Mouse (Mus musculus) megakaryocyte, adult 5-6 weeks (primary cell): ENCODE data around the gene Olfr211. TPM values are rescaled to one million over a fixed set of nuclear protein-coding genes. Genes with fewer than 3 reads are reported as not detected.

Experiments used
- total RNA-seq, 2 experiments: library from RNA; stranded (forward) in 1 of 2; stranded (reverse) in 1 of 2; fragments of 153-499, 151-499 nt in 1 of 2; fragments of 221-1000, 200-1000 nt in 1 of 2; gene quantifications; 2 replicates each; pipeline versions ENCODE4 v1.2.3 to v1.2.4; 2015 to 2017

Olfr211 gene
- total RNA-seq, 2 experiments from 2014 or later = not detected

Other genes starting within 250 kb of the Olfr211 start
- gene Zfand4, start 224.9 kb upstream of the Olfr211 start, total RNA-seq (2015) = 23.6 and 25.9 TPM in 2 replicates
- gene Zfand4, start 224.9 kb upstream of the Olfr211 start, total RNA-seq (2017) = 12.0 and 23.0 TPM in 2 replicates
- gene March8, start 151.1 kb upstream of the Olfr211 start, total RNA-seq (2015) = 4.7 and 8.4 TPM in 2 replicates
- 15.1 and 15.2 TPM in 2 replicates for gene March8, start 151.1 kb upstream of the Olfr211 start, total RNA-seq (2017)
- gene Alox5, start 27.9 kb upstream of the Olfr211 start, total RNA-seq (2015) = 53.8 and 58.6 TPM in 2 replicates
- gene Alox5, start 27.9 kb upstream of the Olfr211 start, total RNA-seq (2017) = 55.0 and 61.5 TPM in 2 replicates
- 0.20 and 0.43 TPM in 2 replicates for gene Olfr212, start 17.4 kb downstream of the Olfr211 start, total RNA-seq (2015)
- 0.24 TPM in 1 of 2 replicates, not detected in the other for gene Olfr212, start 17.4 kb downstream of the Olfr211 start, total RNA-seq (2017)
- gene Olfr213, start 49.4 kb downstream of the Olfr211 start, total RNA-seq (2015) = not detected in 2 replicates
- gene Olfr213, start 49.4 kb downstream of the Olfr211 start, total RNA-seq (2017) = not detected in 2 replicates
- gene Gm5580, start 62.0 kb downstream of the Olfr211 start, total RNA-seq (2015) = 0.52 and 0.89 TPM in 2 replicates
- 0.15 and 0.37 TPM in 2 replicates for gene Gm5580, start 62.0 kb downstream of the Olfr211 start, total RNA-seq (2017)
- not detected in 2 replicates for gene Olfr214, start 65.1 kb downstream of the Olfr211 start, total RNA-seq (2015)
- gene Olfr214, start 65.1 kb downstream of the Olfr211 start, total RNA-seq (2017) = not detected in 2 replicates
- gene Olfr215, start 95.1 kb downstream of the Olfr211 start, total RNA-seq (2015) = not detected in 2 replicates
- not detected in 2 replicates for gene Olfr215, start 95.1 kb downstream of the Olfr211 start, total RNA-seq (2017)
- gene Zfp422, start 139.9 kb downstream of the Olfr211 start, total RNA-seq (2015) = 53.4 and 53.8 TPM in 2 replicates
- 20.6 and 20.8 TPM in 2 replicates for gene Zfp422, start 139.9 kb downstream of the Olfr211 start, total RNA-seq (2017)
- 0.36 TPM in 1 of 2 replicates, not detected in the other for gene Depp1, start 161.5 kb downstream of the Olfr211 start, total RNA-seq (2015)
- gene Depp1, start 161.5 kb downstream of the Olfr211 start, total RNA-seq (2017) = 0.18 and 0.49 TPM in 2 replicates
- gene Rassf4, start 184.9 kb downstream of the Olfr211 start, total RNA-seq (2015) = 229 and 230 TPM in 2 replicates
- 165 and 181 TPM in 2 replicates for gene Rassf4, start 184.9 kb downstream of the Olfr211 start, total RNA-seq (2017)
- gene Tmem72, start 227.8 kb downstream of the Olfr211 start, total RNA-seq (2015) = 0.13 and 0.21 TPM in 2 replicates
- 0.12 and 0.33 TPM in 2 replicates for gene Tmem72, start 227.8 kb downstream of the Olfr211 start, total RNA-seq (2017)